Mouse (Mus musculus) kidney, postnatal 0 days (tissue): ENCODE measurements around the gene 2610301B20Rik. TPM values are rescaled to one million over a fixed set of nuclear protein-coding genes. Genes with fewer than 3 reads are reported as not detected.

Experiments
- ATAC-seq: fragments of 200-750 bp; cut with Nextera tagmentation; replicated peaks from 2 replicates; pipeline ENCODE4 v1.8.0; 2017; ENCODE audit warnings: low read depth, moderate number of reproducible peaks, moderate TSS enrichment, moderate library complexity; ENCODE audit not compliant: low FRiP score
- DNase-seq: peaks from one replicate; pipeline ENCODE4 v3.0.0-alpha.2; 2016; ENCODE audit warnings: low spot score
- H3K27ac ChIP-seq: fragments of 300-500 bp; sonication (generic); 2 replicates; pipeline ENCODE4 v1.5.1; 2014; ENCODE audit warnings: mild to moderate bottlenecking
- H3K27me3 ChIP-seq: fragments of 300-500 bp; sonication (generic); 2 replicates; pipeline ENCODE4 v1.6.1; 2014; ENCODE audit warnings: low read length, mixed read lengths; ENCODE audit not compliant: insufficient read depth
- H3K36me3 ChIP-seq: fragments of 300-500 bp; sonication (generic); 2 replicates; pipeline ENCODE4 v1.6.1; 2014; ENCODE audit warnings: low read length, mixed read lengths; ENCODE audit not compliant: insufficient read depth
- H3K4me1 ChIP-seq: fragments of 300-500 bp; sonication (generic); replicated peaks from 2 replicates; pipeline ENCODE4 v1.6.1; 2014; ENCODE audit warnings: antibody characterized with exemption, low read length, mixed read lengths; ENCODE audit not compliant: insufficient read depth
- H3K4me2 ChIP-seq: fragments of 300-500 bp; sonication (generic); 2 replicates; pipeline ENCODE4 v1.6.1; 2014; ENCODE audit warnings: mild to moderate bottlenecking, low read length, moderate library complexity, mixed read lengths
- H3K4me3 ChIP-seq: fragments of 300-500 bp; sonication (generic); replicated peaks from 2 replicates; pipeline ENCODE4 v1.5.1; 2014; ENCODE audit warnings: low read depth, low read length
- H3K9ac ChIP-seq: fragments of 300-500 bp; sonication (generic); 2 replicates; pipeline ENCODE4 v1.6.1; 2014; ENCODE audit warnings: low read depth, low read length
- H3K9me3 ChIP-seq: fragments of 300-500 bp; sonication (generic); replicated peaks from 2 replicates; pipeline ENCODE4 v1.6.1; 2016; ENCODE audit warnings: low read length, inconsistent platforms, mixed read lengths
- CTCF ChIP-seq: IDR thresholded peaks from 2 replicates; pipeline ENCODE4 v1.5.1; 2016; ENCODE audit warnings: antibody characterized with exemption, low read depth, mild to moderate bottlenecking, moderate library complexity
- WGBS: fragments of 180-500 bp; shearing (Covaris S2); extraction: QIAGEN DNeasy Blood & Tissue Kit; methylation state at CpG from one replicate; pipeline ENCODE4 v1.1.7; 2014; 5-methylcytosine and 5-hydroxymethylcytosine counted together
- microRNA-seq: library from miRNA; unstranded; fragments of <30 nt; microRNA quantifications from one replicate; pipeline ENCODE4, GENCODE M21; 2016
- polyA plus RNA-seq: library from polyadenylated mRNA; unstranded; fragments of >200 nt; fragmentation: Nextera tagmentation; extraction: Ambion mirVana; gene quantifications from 2 replicates; pipeline ENCODE4 v1.2.1, GENCODE M21; 2015

The 2610301B20Rik gene
- polyA plus RNA-seq, 1 experiment from 2014 or later: 27.7 TPM

DNA sequence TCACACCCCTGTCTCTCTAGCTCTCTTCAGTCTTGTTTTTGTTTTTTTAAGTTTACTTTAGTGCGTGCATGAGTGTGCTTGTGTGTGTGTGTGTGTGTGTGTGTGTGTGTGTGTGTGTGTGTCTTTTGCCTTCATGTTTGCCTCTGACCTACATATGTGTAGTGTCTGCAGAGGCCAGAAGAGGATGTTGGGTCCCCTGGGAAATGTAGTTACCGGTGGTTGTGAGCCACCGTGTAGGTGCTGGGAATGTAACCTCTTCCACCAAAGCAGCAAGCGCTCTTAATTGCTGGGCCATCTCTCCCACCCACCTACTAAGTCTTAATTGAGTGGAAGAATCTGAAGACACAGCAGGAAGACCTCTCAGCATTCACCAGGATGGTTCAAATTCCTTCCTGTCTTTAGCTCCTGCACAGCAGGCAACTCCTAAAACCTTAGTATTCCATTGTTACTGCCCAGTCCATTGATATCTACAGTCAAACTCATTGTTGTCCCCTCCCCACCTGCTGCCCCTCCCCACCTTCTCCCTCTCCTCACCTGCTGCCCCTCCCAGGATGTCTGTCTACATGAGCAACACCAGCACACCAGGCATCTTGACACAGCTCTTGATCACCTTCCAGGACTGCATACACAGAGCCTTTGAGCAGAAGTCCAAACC lies 57.9 kb downstream of the 2610301B20Rik start:
- Histone ChIP-seq H3K4me2 (no peak overlapping the region), H3K27ac (no peak overlapping the region), H3K36me3 (no peaks in the 10 kb centered on the region), H3K27me3 (no peaks in the 10 kb centered on the region), H3K4me3 (no peak overlapping the region), H3K9me3 (no peaks in the 10 kb centered on the region), H3K4me1 (no peaks in the 10 kb centered on the region), H3K9ac (no peak overlapping the region)
- no peak for TF ChIP-seq CTCF
- no peak for DNase-seq
- 38% methylated on average over 4 of the region's 4 CpGs for WGBS
- no peak for ATAC-seq

DNA sequence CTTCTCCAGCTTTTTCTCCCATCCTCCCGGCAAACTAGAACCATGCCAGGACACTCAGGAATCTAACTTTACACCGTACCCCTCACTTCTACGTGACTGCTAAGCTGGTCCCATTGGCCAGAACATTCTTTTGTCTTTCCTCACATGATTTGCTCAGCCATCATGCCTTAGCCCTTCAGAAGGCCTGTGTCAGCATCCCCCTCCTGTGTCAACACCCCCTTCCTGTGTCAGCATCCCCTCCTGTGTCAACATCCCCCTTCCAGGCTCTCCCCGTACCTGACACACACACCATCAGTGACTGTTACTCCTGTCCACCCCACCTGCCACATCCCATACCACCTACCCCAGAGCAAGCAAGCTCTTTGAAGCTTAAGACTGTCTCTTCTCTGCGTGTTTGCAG lies 58.5 kb downstream of the 2610301B20Rik start:
- H3K27me3 ChIP-seq: no peaks in the 10 kb centered on the region
- no peak for TF ChIP-seq CTCF
- H3K9ac ChIP-seq: no peak overlapping the region
- no peak for ATAC-seq
- WGBS: 76% methylated on average over 5 of the region's 5 CpGs
- H3K4me3 ChIP-seq: no peak overlapping the region
- H3K4me1 ChIP-seq: no peaks in the 10 kb centered on the region
- H3K27ac ChIP-seq: no peak overlapping the region
- no peak for DNase-seq
- no peaks in the 10 kb centered on the region for H3K36me3 ChIP-seq
- no peak overlapping the region for H3K4me2 ChIP-seq
- no peaks in the 10 kb centered on the region for H3K9me3 ChIP-seq

DNA sequence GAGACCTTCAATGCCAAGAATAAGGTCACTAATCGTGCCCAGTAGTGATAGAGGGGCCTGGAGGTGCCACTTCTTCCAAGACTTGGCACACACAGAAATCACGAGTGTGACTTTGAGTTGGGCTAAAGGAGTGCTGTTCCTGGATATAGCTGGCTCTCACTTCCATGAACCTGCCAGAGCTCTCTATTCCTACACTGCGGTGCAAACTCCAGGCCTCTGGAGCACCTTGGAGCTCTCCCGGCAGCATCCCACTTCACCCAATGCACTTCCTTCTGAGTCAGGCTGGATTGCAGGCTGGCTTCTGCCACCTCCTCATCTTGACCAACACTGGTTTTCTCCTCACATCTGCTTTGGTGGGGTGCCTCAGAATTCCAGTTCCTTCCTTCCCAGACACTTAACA lies 62.5 kb downstream of the 2610301B20Rik start:
- no peak overlapping the region for H3K4me2 ChIP-seq
- no peaks in the 10 kb centered on the region for H3K27me3 ChIP-seq
- TF ChIP-seq CTCF: no peak
- 85% methylated on average over 4 of the region's 4 CpGs for WGBS
- H3K36me3 ChIP-seq: no peaks in the 10 kb centered on the region
- DNase-seq (no peak), ATAC-seq (no peak)
- H3K4me1 ChIP-seq: no peaks in the 10 kb centered on the region
- H3K27ac ChIP-seq: no peak overlapping the region
- no peak overlapping the region for H3K9ac ChIP-seq
- H3K4me3 ChIP-seq: no peak overlapping the region
- no peaks in the 10 kb centered on the region for H3K9me3 ChIP-seq

Small RNA genes lying within 50 kb of the gene (microRNA-seq; reads per million reads assigned to microRNA genes)
- gene Mir3471-1: not detected
- gene n-TSaga9: 2.8 reads per million, percentile 6 among the genes with 10 or more reads in this experiment
